8 mouse cellular contexts compared by ENCODE assay signal in the genomic region with DNA sequence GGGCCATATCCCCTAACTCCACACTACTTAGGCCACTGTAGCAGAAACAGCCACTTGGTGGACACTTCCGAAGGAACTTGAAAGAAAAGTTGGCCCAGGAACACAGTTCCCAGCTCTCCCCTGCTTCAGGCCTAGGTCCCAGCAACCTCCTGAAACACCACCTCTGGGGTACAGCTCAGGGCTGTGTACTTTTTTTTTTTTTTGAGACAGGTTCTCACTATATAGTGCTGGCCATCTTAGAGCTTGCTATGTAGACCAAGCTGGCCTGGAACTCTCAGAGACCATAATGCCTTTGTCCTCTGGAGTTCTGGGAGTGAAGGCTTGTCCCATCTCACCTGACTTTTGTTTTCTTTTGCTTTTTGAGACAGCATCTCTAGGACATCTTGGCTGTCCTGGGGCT. TPM values are rescaled to one million over a fixed set of nuclear protein-coding genes. Genes with fewer than 3 reads are reported as not detected.
DNase-seq lines count a peak whose midpoint lies in the region; ATAC-seq and TF ChIP-seq lines count a peak whose summit lies in the region.

No protein-coding gene starts in this region.

- no peak for ATAC-seq in embryonic facial prominence, embryonic 12.5 days (ENCODE audit: insufficient number of reproducible peaks, insufficient read depth, low FRiP score, low TSS enrichment)
- ATAC-seq in liver, embryonic 13.5 days (ENCODE audit: low read depth): no peak

- peak overlapping the region; percentile 88; the same call in 1 of the 2 replicates for H3K27ac ChIP-seq in gastrocnemius, adult 2 months
- peak overlapping the region; percentile 81; the same call in 1 of the 2 replicates for H3K27ac ChIP-seq in layer of hippocampus, adult 2 months
- H3K27ac ChIP-seq in embryonic facial prominence, embryonic 12.5 days: 0 out of 2 replicates have a peak overlapping the region, but pooled peaks have one; percentile 70
- peak overlapping the region; percentile 83 for H3K27ac ChIP-seq in liver, embryonic 13.5 days

- peaks cover 31% of the 10 kb centered on the region for H3K27me3 ChIP-seq in embryonic facial prominence, embryonic 12.5 days
- peaks cover 33% of the 10 kb centered on the region for H3K27me3 ChIP-seq in liver, embryonic 13.5 days

- WGBS in embryonic facial prominence, embryonic 12.5 days: 52% methylated on average over 1 of the region's 1 CpGs
- 35% methylated on average over 1 of the region's 1 CpGs for WGBS in liver, embryonic 13.5 days (ENCODE audit: insufficient replicate concordance)

- DNase-seq in gastrocnemius, adult 2 months: no peak
- no peak for DNase-seq in gastrocnemius, postnatal 25 days
- no peak for DNase-seq in layer of hippocampus, adult 2 months (ENCODE audit: low spot score in 2 of 2)
- DNase-seq in layer of hippocampus, postnatal 14 days (ENCODE audit: low spot score in 2 of 2): no peak
- no peak for DNase-seq in liver, embryonic 13.5 days
- no peak for DNase-seq in left cerebral cortex, postnatal 10 days (ENCODE audit: extremely low spot score in 1 of 2, low spot score in 2 of 2)
- DNase-seq in retina, embryonic 14.5 days (ENCODE audit: low spot score): no peak

- intact Hi-C loops in gastrocnemius, adult 2 months (cut with DNase I): loop anchor here (2.0 kb wide), 1 partner anchor 16 kb away; no protein-coding TSS in a partner anchor
- intact Hi-C loops in left cerebral cortex, postnatal 10 days (cut with DNase I): no loop called here

- H3K36me3 ChIP-seq in embryonic facial prominence, embryonic 12.5 days: no peaks in the 10 kb centered on the region
- no peaks in the 10 kb centered on the region for H3K36me3 ChIP-seq in liver, embryonic 13.5 days

- no peaks in the 10 kb centered on the region for H3K9me3 ChIP-seq in embryonic facial prominence, embryonic 12.5 days
- H3K9me3 ChIP-seq in liver, embryonic 13.5 days (replicated peaks): no peaks in the 10 kb centered on the region

- no peak overlapping the region for H3K9ac ChIP-seq in embryonic facial prominence, embryonic 12.5 days
- H3K9ac ChIP-seq in liver, embryonic 13.5 days: peak overlapping the region; percentile 71; the same call in 1 of the 2 replicates

- H3K4me2 ChIP-seq in embryonic facial prominence, embryonic 12.5 days (replicated peaks): 0 out of 2 replicates have a peak overlapping the region, but pooled peaks have one; percentile 36
- H3K4me2 ChIP-seq in liver, embryonic 13.5 days: peak overlapping the region; percentile 78

- no peak overlapping the region for H3K4me3 ChIP-seq in gastrocnemius, adult 2 months
- H3K4me3 ChIP-seq in layer of hippocampus, adult 2 months: no peak overlapping the region
- H3K4me3 ChIP-seq in embryonic facial prominence, embryonic 12.5 days: no peak overlapping the region
- peak overlapping the region; percentile 59 for H3K4me3 ChIP-seq in liver, embryonic 13.5 days (replicated peaks)

- TF ChIP-seq CTCF in gastrocnemius, adult 2 months (IDR thresholded peaks at IDR 0.05): no peak
- TF ChIP-seq CTCF in layer of hippocampus, adult 2 months (conservative IDR thresholded peaks at IDR 0.05): peak; percentile 1; the same call in 1 of the 2 replicates

- peaks cover 47% of the 10 kb centered on the region for H3K4me1 ChIP-seq in embryonic facial prominence, embryonic 12.5 days
- peaks cover 54% of the 10 kb centered on the region for H3K4me1 ChIP-seq in liver, embryonic 13.5 days (replicated peaks)

RNA-seq across cellular contexts. Expression of a gene that starts 3.6 kb away (rescaled TPM):
- 10 to 100 TPM; 39.0 to 66.8 TPM for total RNA-seq in gastrocnemius, adult 2 months (2021)
- 10 to 100 TPM; 44.6 to 46.7 TPM for total RNA-seq in gastrocnemius, postnatal 25 days (2021)
- 10 to 100 TPM; 86.6 to 89.3 TPM for total RNA-seq in layer of hippocampus, adult 2 months (2021)
- total RNA-seq in layer of hippocampus, postnatal 14 days (2021): 10 to 100 TPM; 63.8 to 69.9 TPM
- 5.6 and 7.2 TPM in 2 replicates for polyA plus RNA-seq in embryonic facial prominence, embryonic 12.5 days (2016; fragmentation: Nextera tagmentation; extraction: Ambion mirVana)
- 2.0 and 2.1 TPM in 2 replicates for polyA plus RNA-seq in liver, embryonic 13.5 days (2015; fragmentation: Nextera tagmentation; extraction: Ambion mirVana)
- total RNA-seq in left cerebral cortex, postnatal 10 days (2021): 10 to 100 TPM; 65.6 to 67.5 TPM

RNA-seq across cellular contexts. Expression of a gene that starts 19.4 kb away (rescaled TPM):
- total RNA-seq in gastrocnemius, adult 2 months (2021): 100 to 1,000 TPM; 116 to 139 TPM
- 100 to 1,000 TPM; 120 to 126 TPM for total RNA-seq in gastrocnemius, postnatal 25 days (2021)
- total RNA-seq in layer of hippocampus, adult 2 months (2021): 100 to 1,000 TPM; 144 to 150 TPM
- total RNA-seq in layer of hippocampus, postnatal 14 days (2021): 100 to 1,000 TPM; 129 to 136 TPM
- polyA plus RNA-seq in embryonic facial prominence, embryonic 12.5 days (2016; fragmentation: Nextera tagmentation; extraction: Ambion mirVana): 335 and 342 TPM in 2 replicates
- polyA plus RNA-seq in liver, embryonic 13.5 days (2015; fragmentation: Nextera tagmentation; extraction: Ambion mirVana): 170 and 200 TPM in 2 replicates
- total RNA-seq in left cerebral cortex, postnatal 10 days (2021): 100 to 1,000 TPM; 127 to 129 TPM

RNA-seq across cellular contexts. Expression of a gene that starts 38.1 kb away (rescaled TPM):
- 1 to 10 TPM; 4.4 to 5.9 TPM for total RNA-seq in gastrocnemius, adult 2 months (2021)
- 1 to 10 TPM; 4.7 to 5.8 TPM for total RNA-seq in gastrocnemius, postnatal 25 days (2021)
- total RNA-seq in layer of hippocampus, adult 2 months (2021): 10 to 100 TPM; 16.8 to 21.5 TPM
- total RNA-seq in layer of hippocampus, postnatal 14 days (2021): 10 to 100 TPM; 14.2 to 14.3 TPM
- 13.9 and 17.4 TPM in 2 replicates for polyA plus RNA-seq in embryonic facial prominence, embryonic 12.5 days (2016; fragmentation: Nextera tagmentation; extraction: Ambion mirVana)
- 6.2 and 7.2 TPM in 2 replicates for polyA plus RNA-seq in liver, embryonic 13.5 days (2015; fragmentation: Nextera tagmentation; extraction: Ambion mirVana)
- total RNA-seq in left cerebral cortex, postnatal 10 days (2021): 10 to 100 TPM; 11.2 to 13.2 TPM
